Mouse (Mus musculus): ENCODE results near the gene Zfp709. TPM values are rescaled to one million over a fixed set of nuclear protein-coding genes. Genes with fewer than 3 reads are reported as not detected.
A peak's percentile ranks its signal among the peaks of the same experiment; 100 is the strongest.
"Not testable (repeated sequence)": the region's sequence is repeated elsewhere in the genome, so short reads cannot be mapped to it uniquely, and the experiment has no call there.

The Zfp709 gene
- total RNA-seq (2021): 10 to 100 TPM; 10.4 to 12.3 TPM
- long read RNA-seq, full-length matches to known transcripts: 2 of 4 reads
- long read RNA-seq, partial matches to known transcripts: 0 of 4 reads
- long read RNA-seq, other reads (novel, unspliced or antisense): 2 of 4 reads

- peak; percentile 58 to 71 for DNase-seq (ENCODE audit: low spot score in 2 of 2)
Measured at GRCm38 (mm10) chr8:71881618-71882274, at the start of gene Zfp709. Gene Zfp709, plus strand, starts transcription at chr8:71882019.

- DNase-seq (ENCODE audit: low spot score in 2 of 2): not testable (repeated sequence)
Measured at GRCm38 (mm10) chr8:71838207-71838606, 43.6 kb upstream of the Zfp709 start.

- not testable (repeated sequence) for DNase-seq (ENCODE audit: low spot score in 2 of 2)
Measured at GRCm38 (mm10) chr8:71841201-71841817, 40.5 kb upstream of the Zfp709 start.

DNA sequence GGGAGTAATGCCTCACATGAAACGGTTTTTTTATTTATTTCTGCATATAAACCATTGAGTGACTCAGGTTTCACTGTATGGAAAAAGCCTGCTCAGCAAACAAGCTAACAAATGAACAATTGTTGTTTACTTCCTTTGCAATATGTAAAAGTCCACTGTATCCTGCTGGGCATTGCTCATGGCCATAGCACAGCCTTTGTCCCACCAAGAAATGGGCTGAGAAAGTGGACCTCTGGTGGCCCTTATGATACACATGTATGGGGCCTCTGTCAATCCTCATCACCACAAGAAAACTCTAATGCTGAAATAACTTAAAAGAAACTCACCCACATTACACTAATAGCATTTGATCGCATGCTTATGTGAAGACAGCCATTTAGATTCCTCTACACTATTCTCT is 39.3 kb upstream of the Zfp709 start:
- not testable (repeated sequence) for DNase-seq (ENCODE audit: low spot score in 2 of 2)

DNA sequence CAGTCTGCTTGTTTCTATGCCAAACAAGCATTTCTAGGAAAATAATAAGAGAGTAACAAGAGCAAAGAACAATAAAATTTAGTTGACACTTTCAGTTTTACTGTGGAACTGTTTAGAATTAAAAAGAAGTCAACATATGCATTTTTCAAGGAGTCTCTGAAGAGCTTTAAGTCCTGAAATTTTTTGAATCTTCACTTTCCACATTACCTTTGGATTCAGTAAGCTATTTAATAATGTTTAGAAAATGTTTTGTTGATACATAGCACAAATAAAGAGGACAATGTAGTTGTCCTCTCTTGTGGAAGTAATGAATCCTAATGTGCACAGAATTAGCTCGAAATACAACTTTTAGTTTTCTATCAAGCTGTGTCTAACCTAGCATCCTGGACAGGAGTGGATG is 37.4 kb upstream of the Zfp709 start:
- not testable (repeated sequence) for DNase-seq (ENCODE audit: low spot score in 2 of 2)

DNA sequence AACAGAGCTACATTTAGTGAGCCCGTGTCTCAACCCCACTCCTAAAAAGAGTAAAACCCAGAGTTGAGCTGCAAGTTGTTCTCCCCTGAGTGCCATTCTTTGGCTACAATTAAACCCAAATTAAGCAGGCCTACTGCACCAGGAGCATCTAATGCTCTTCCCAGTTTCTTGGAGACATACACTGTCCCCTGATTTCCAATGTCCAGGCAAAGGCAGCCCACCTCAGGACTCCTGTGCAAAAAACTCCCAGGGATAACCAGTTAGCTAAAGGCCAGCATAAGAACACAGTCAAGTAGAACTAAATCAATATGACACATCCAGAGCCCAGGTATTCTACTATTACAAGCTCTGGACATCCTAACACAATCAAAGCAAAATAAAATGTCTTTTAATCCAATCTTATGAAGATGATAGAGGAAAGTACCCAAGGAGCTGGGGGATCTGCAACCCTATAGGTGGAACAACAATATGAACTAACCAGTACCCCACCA is 35.8 kb upstream of the Zfp709 start:
- not testable (repeated sequence) for DNase-seq (ENCODE audit: low spot score in 2 of 2)

- not testable (repeated sequence) for DNase-seq (ENCODE audit: low spot score in 2 of 2)
Measured at GRCm38 (mm10) chr8:71846745-71847144, 35.1 kb upstream of the Zfp709 start.

- not testable (repeated sequence) for DNase-seq (ENCODE audit: low spot score in 2 of 2)
Measured at GRCm38 (mm10) chr8:71851014-71851413, 30.8 kb upstream of the Zfp709 start.

- not testable (repeated sequence) for DNase-seq (ENCODE audit: low spot score in 2 of 2)
Measured at GRCm38 (mm10) chr8:71853360-71853759, 28.5 kb upstream of the Zfp709 start.

GRCm38 (mm10) chr8:71856630-71857328 is 25.0 kb upstream of the Zfp709 start:
- DNase-seq (ENCODE audit: low spot score in 2 of 2): not testable (repeated sequence)

DNA sequence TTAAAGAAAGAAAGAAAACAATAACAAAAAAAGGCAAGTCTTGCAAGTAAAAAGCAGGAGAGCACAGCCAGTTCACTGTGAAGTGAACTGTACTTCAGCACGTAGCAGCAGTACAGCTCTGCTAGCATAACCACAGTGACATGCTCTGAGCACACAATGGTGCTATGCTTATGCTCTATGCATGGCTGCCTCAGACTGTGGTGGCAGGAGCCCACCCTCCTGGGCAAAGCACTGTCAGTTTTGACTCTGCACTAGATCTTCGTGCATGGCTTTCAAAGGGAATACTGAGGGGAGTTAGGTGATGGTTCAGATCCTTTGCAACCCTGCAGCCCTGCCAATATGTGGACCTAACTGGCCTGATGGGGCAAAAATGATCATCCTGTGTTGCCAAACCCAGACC is 24.5 kb upstream of the Zfp709 start:
- not testable (repeated sequence) for DNase-seq (ENCODE audit: low spot score in 2 of 2)

GRCm38 (mm10) chr8:71861551-71861950 is 20.3 kb upstream of the Zfp709 start:
- DNase-seq (ENCODE audit: low spot score in 2 of 2): not testable (repeated sequence)

- DNase-seq (ENCODE audit: low spot score in 2 of 2): not testable (repeated sequence)
Measured at GRCm38 (mm10) chr8:71862038-71862437, 19.8 kb upstream of the Zfp709 start.

GRCm38 (mm10) chr8:71900666-71901065 is 18.8 kb downstream of the Zfp709 start:
- DNase-seq (ENCODE audit: low spot score in 2 of 2): not testable (repeated sequence)

- DNase-seq (ENCODE audit: low spot score in 2 of 2): not testable (repeated sequence)
Measured at GRCm38 (mm10) chr8:71903084-71903483, 21.3 kb downstream of the Zfp709 start.

DNA sequence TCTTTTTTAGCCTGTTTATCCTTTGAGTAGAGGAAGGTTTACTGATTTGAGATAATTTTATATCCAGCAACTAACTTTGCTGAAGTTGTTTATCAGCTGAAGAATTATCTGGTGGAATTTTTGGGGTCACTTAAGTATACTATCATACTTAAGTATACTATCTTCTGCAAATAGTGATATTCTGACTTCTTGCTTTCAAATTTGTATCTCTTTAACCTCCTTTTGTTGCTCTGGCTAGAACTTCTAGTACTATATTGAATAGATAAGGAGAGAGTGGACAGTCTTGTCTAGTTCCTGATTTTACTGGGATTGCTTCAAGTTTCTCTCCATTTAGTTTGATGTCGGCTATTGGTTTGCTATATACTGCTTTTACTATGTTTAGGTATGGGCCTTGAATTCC is 25.0 kb downstream of the Zfp709 start:
- no peak for DNase-seq (ENCODE audit: low spot score in 2 of 2)

DNA sequence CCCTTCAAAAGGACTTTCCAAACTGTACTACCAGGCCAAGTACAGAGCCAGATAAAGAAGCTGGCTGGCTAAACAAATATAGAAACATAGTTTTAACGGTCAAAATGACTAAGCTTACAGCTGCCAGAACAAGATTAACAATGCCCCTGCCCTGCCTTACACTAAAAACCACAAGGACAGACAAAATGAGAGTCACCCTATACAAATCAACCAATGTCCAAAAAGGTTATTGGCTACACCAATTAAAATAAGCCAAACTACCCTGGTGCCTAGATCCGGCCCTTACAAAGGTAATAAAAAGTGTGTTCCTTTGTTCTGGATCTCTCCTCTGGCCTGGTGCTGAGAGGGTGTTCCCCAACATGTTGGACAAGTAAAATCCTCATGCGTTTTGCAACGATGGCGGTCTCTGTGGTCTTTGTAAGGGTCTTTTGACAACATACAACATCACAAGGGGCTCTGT is 26.0 kb downstream of the Zfp709 start:
- no peak for DNase-seq (ENCODE audit: low spot score in 2 of 2)

- peak; percentile 85 to 90 for DNase-seq (ENCODE audit: low spot score in 2 of 2)
Measured at GRCm38 (mm10) chr8:71908309-71909261, 26.8 kb downstream of the Zfp709 start, which contains the start of the genes Zfp882 and Zfp617. Gene Zfp882, plus strand, starts transcription at chr8:71908608. Gene Zfp617, plus strand, starts transcription at chr8:71908635.

DNA sequence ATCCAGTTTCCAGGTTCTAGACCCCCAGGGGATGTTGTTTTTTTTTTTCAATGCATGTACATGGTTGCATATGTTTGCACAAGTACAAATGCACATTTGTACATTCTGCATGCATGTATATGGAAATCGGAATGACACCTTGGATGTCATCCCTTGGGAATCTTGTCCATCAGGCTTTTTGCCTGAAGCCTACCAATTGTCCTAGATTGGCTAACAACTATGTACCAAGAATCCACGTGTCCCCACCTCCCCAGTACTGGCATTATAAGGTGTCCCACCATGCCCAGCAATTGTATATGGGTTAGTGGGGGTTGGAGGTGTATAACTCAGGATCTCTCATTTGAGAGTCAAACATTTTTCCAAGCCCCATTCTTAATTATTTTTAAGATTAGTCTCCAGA is 30.5 kb downstream of the Zfp709 start:
- DNase-seq (ENCODE audit: low spot score in 2 of 2): no peak

Data from layer of hippocampus, postnatal 10 days (tissue).